Mouse (Mus musculus) liver, embryonic 13.5 days (tissue): Measurements from ENCODE around the gene Tas2r143. TPM values are rescaled to one million over a fixed set of nuclear protein-coding genes. Genes with fewer than 3 reads are reported as not detected.

Source experiments
- ATAC-seq: fragments of 200-750 bp; cut with Nextera tagmentation; 2 replicates; pipeline ENCODE4 v1.8.0; 2017; ENCODE audit warnings: low read depth, mild to moderate bottlenecking, moderate number of reproducible peaks, moderate library complexity
- DNase-seq: peaks from one replicate; pipeline ENCODE4 v3.0.0; 2022
- H3K27ac ChIP-seq: fragments of 300-500 bp; sonication (generic); 2 replicates; pipeline ENCODE4 v1.5.1; 2015; ENCODE audit warnings: moderate library complexity, mild to moderate bottlenecking, inconsistent platforms
- H3K27me3 ChIP-seq: fragments of 300-500 bp; sonication (generic); 2 replicates; pipeline ENCODE4 v1.6.1; 2015; ENCODE audit warnings: mild to moderate bottlenecking, inconsistent platforms
- H3K36me3 ChIP-seq: fragments of 300-500 bp; sonication (generic); 2 replicates; pipeline ENCODE4 v1.6.1; 2015; ENCODE audit warnings: mild to moderate bottlenecking, inconsistent platforms
- H3K4me1 ChIP-seq: fragments of 300-500 bp; sonication (generic); replicated peaks from 2 replicates; pipeline ENCODE4 v1.6.1; 2015; ENCODE audit warnings: inconsistent platforms
- H3K4me2 ChIP-seq: fragments of 300-500 bp; sonication (generic); 2 replicates; pipeline ENCODE4 v1.6.1; 2015; ENCODE audit warnings: inconsistent platforms, mild to moderate bottlenecking, moderate library complexity
- H3K4me3 ChIP-seq: fragments of 300-500 bp; sonication (generic); replicated peaks from 2 replicates; pipeline ENCODE4 v1.5.1; 2015; ENCODE audit warnings: mild to moderate bottlenecking, inconsistent platforms
- H3K9ac ChIP-seq: fragments of 300-500 bp; sonication (generic); 2 replicates; pipeline ENCODE4 v1.6.1; 2015; ENCODE audit warnings: mild to moderate bottlenecking, inconsistent platforms
- H3K9me3 ChIP-seq: fragments of 300-500 bp; sonication (generic); replicated peaks from 2 replicates; pipeline ENCODE4 v1.6.1; 2016; ENCODE audit warnings: inconsistent platforms
- WGBS: fragments of 180-500 bp; shearing (Covaris S2); methylation state at CpG from one replicate; pipeline ENCODE4 v1.1.7; 2015; ENCODE audit not compliant: insufficient replicate concordance; 5-methylcytosine and 5-hydroxymethylcytosine counted together
- polyA plus RNA-seq: library from polyadenylated mRNA; unstranded; fragments of >200 nt; fragmentation: Nextera tagmentation; extraction: Ambion mirVana; gene quantifications from 2 replicates; pipeline ENCODE4 v1.2.1, GENCODE M21; 2015

Tas2r143 gene
- polyA plus RNA-seq, 1 experiment from 2014 or later: not detected

GRCm38 (mm10) chr6:42419443-42419842, 19.4 kb downstream of the Tas2r143 start:
- Histone ChIP-seq H3K4me2 (no peak overlapping the region), H3K4me3 (no peak overlapping the region), H3K27me3 (no peaks in the 10 kb centered on the region), H3K36me3 (no peaks in the 10 kb centered on the region), H3K9ac (no peak overlapping the region), H3K27ac (no peak overlapping the region), H3K4me1 (no peaks in the 10 kb centered on the region), H3K9me3 (no peaks in the 10 kb centered on the region)
- DNase-seq (no peak), ATAC-seq (no peak)
- WGBS: 65% methylated on average over 2 of the region's 2 CpGs

- no peak overlapping the region for H3K27ac ChIP-seq
- no peak overlapping the region for H3K9ac ChIP-seq
- DNase-seq (no peak), ATAC-seq (no peak)
- no peak overlapping the region for H3K4me3 ChIP-seq
- no peaks in the 10 kb centered on the region for H3K9me3 ChIP-seq
- no peaks in the 10 kb centered on the region for H3K4me1 ChIP-seq
- H3K4me2 ChIP-seq: no peak overlapping the region
- H3K27me3 ChIP-seq: no peaks in the 10 kb centered on the region
- H3K36me3 ChIP-seq: no peaks in the 10 kb centered on the region
- 31% methylated on average over 2 of the region's 2 CpGs for WGBS
These were observed 21.4 kb downstream of the Tas2r143 start for GRCm38 (mm10) chr6:42421439-42421838.

GRCm38 (mm10) chr6:42424472-42424871, 24.4 kb downstream of the Tas2r143 start:
- DNase-seq (no peak), ATAC-seq (no peak)
- Histone ChIP-seq H3K9me3 (no peaks in the 10 kb centered on the region), H3K4me2 (no peak overlapping the region), H3K4me1 (no peaks in the 10 kb centered on the region), H3K4me3 (no peak overlapping the region), H3K9ac (no peak overlapping the region), H3K27ac (no peak overlapping the region), H3K36me3 (no peaks in the 10 kb centered on the region), H3K27me3 (no peaks in the 10 kb centered on the region)
- WGBS: 61% methylated on average over 3 of the region's 3 CpGs

- H3K36me3 ChIP-seq: no peaks in the 10 kb centered on the region
- no peaks in the 10 kb centered on the region for H3K4me1 ChIP-seq
- WGBS: 53% methylated on average over 4 of the region's 4 CpGs
- no peak overlapping the region for H3K4me2 ChIP-seq
- no peaks in the 10 kb centered on the region for H3K9me3 ChIP-seq
- no peak for ATAC-seq
- H3K9ac ChIP-seq: no peak overlapping the region
- H3K27me3 ChIP-seq: no peaks in the 10 kb centered on the region
- no peak overlapping the region for H3K27ac ChIP-seq
- no peak for DNase-seq
- H3K4me3 ChIP-seq: no peak overlapping the region
These were observed 26.3 kb downstream of the Tas2r143 start for GRCm38 (mm10) chr6:42426337-42426736.

GRCm38 (mm10) chr6:42433554-42433953, 33.5 kb downstream of the Tas2r143 start:
- Histone ChIP-seq H3K4me3 (no peak overlapping the region), H3K27ac (no peak overlapping the region), H3K4me2 (no peak overlapping the region), H3K9me3 (no peaks in the 10 kb centered on the region), H3K4me1 (no peaks in the 10 kb centered on the region), H3K9ac (no peak overlapping the region), H3K27me3 (no peaks in the 10 kb centered on the region), H3K36me3 (no peaks in the 10 kb centered on the region)
- DNase-seq (no peak), ATAC-seq (no peak)
- 48% methylated on average over 2 of the region's 2 CpGs for WGBS

GRCm38 (mm10) chr6:42434446-42434845, 34.4 kb downstream of the Tas2r143 start, which contains the start of gene Tas2r126:
Gene Tas2r126 (plus strand): TSS chr6:42434535.
- Histone ChIP-seq H3K36me3 (no peaks in the 10 kb centered on the region), H3K9ac (no peak within 1 kb of the TSS), H3K27ac (no peak within 1 kb of the TSS), H3K4me2 (no peak within 1 kb of the TSS), H3K27me3 (no peaks in the 10 kb centered on the region), H3K9me3 (no peaks in the 10 kb centered on the region), H3K4me1 (no peaks in the 10 kb centered on the region), H3K4me3 (no peak within 1 kb of the TSS)
- DNase-seq (no peak), ATAC-seq (no peak)
- WGBS: 40% methylated on average over 6 of the region's 6 CpGs

- ATAC-seq (no peak), DNase-seq (no peak)
- no peak overlapping the region for H3K9ac ChIP-seq
- no peak overlapping the region for H3K4me3 ChIP-seq
- H3K27me3 ChIP-seq: no peaks in the 10 kb centered on the region
- no peaks in the 10 kb centered on the region for H3K9me3 ChIP-seq
- H3K36me3 ChIP-seq: no peaks in the 10 kb centered on the region
- no peak overlapping the region for H3K27ac ChIP-seq
- H3K4me2 ChIP-seq: no peak overlapping the region
- WGBS: 29% methylated on average over 2 of the region's 2 CpGs
- no peaks in the 10 kb centered on the region for H3K4me1 ChIP-seq
These were observed 35.5 kb downstream of the Tas2r143 start for GRCm38 (mm10) chr6:42435490-42435889.

- Histone ChIP-seq H3K27me3 (no peaks in the 10 kb centered on the region), H3K9me3 (no peaks in the 10 kb centered on the region), H3K36me3 (no peaks in the 10 kb centered on the region), H3K4me2 (no peak overlapping the region), H3K4me3 (no peak overlapping the region), H3K4me1 (no peaks in the 10 kb centered on the region), H3K27ac (no peak overlapping the region), H3K9ac (no peak overlapping the region)
- WGBS: 49% methylated on average over 2 of the region's 2 CpGs
- DNase-seq (no peak), ATAC-seq (no peak)
These were observed 41.4 kb downstream of the Tas2r143 start for GRCm38 (mm10) chr6:42441395-42441794.

GRCm38 (mm10) chr6:42444491-42444890, 44.5 kb downstream of the Tas2r143 start:
- Histone ChIP-seq H3K4me2 (no peak overlapping the region), H3K9me3 (no peaks in the 10 kb centered on the region), H3K36me3 (no peaks in the 10 kb centered on the region), H3K4me1 (no peaks in the 10 kb centered on the region), H3K4me3 (no peak overlapping the region), H3K27me3 (no peaks in the 10 kb centered on the region), H3K9ac (no peak overlapping the region), H3K27ac (no peak overlapping the region)
- WGBS: 50% methylated on average over 2 of the region's 2 CpGs
- DNase-seq (no peak), ATAC-seq (no peak)

- H3K9me3 ChIP-seq: no peaks in the 10 kb centered on the region
- no peak for DNase-seq
- no peaks in the 10 kb centered on the region for H3K36me3 ChIP-seq
- no peaks in the 10 kb centered on the region for H3K4me1 ChIP-seq
- H3K27ac ChIP-seq: no peak overlapping the region
- no peak for ATAC-seq
- H3K27me3 ChIP-seq: no peaks in the 10 kb centered on the region
- 52% methylated on average over 2 of the region's 2 CpGs for WGBS
- no peak overlapping the region for H3K9ac ChIP-seq
- H3K4me3 ChIP-seq: no peak overlapping the region
- no peak overlapping the region for H3K4me2 ChIP-seq
These were observed 47.3 kb downstream of the Tas2r143 start for GRCm38 (mm10) chr6:42447381-42447780.
